Mouse (Mus musculus): ENCODE measurements around the gene Hist1h3c. TPM values are rescaled to one million over a fixed set of nuclear protein-coding genes. Genes with fewer than 3 reads are reported as not detected.
"Not testable (repeated sequence)": the region's sequence is repeated elsewhere in the genome, so short reads cannot be mapped to it uniquely, and the experiment has no call there.

Hist1h3c gene
- polyA plus RNA-seq, 1 experiment from 2014 or later, result 18.1 TPM

GRCm38 (mm10) chr13:23730479-23730878 lies 14.9 kb downstream of the Hist1h3c start:
- no peak overlapping the region for H3K9ac ChIP-seq (replicated peaks; ENCODE audit: low read length)
- DNase-seq (ENCODE audit: low spot score) (no peak), ATAC-seq (replicated peaks; ENCODE audit: insufficient number of reproducible peaks, low FRiP score, low TSS enrichment, low read depth) (no peak)
- no peak overlapping the region for H3K27ac ChIP-seq (replicated peaks; ENCODE audit: low read depth, low read length)
- no peaks in the 10 kb centered on the region for H3K27me3 ChIP-seq (ENCODE audit: control insufficient read depth, insufficient read depth, low read length)
- H3K4me1 ChIP-seq (ENCODE audit: control insufficient read depth, insufficient read depth, low read length), result no peaks in the 10 kb centered on the region
- H3K9me3 ChIP-seq (replicated peaks; ENCODE audit: control insufficient read depth, low read length), result no peaks in the 10 kb centered on the region
- WGBS, result 53% methylated on average over 8 of the region's 8 CpGs
- H3K36me3 ChIP-seq (replicated peaks; ENCODE audit: control insufficient read depth, insufficient read depth, low read depth, low read length), result no peaks in the 10 kb centered on the region
- no peak overlapping the region for H3K4me2 ChIP-seq (ENCODE audit: low read depth, low read length)
- H3K4me3 ChIP-seq (ENCODE audit: low read depth, low read length), result no peak overlapping the region

- H3K4me2 ChIP-seq (ENCODE audit: low read depth, low read length), result no peak overlapping the region
- WGBS, result 91% methylated on average over 5 of the region's 5 CpGs
- H3K27ac ChIP-seq (replicated peaks; ENCODE audit: low read depth, low read length), result no peak overlapping the region
- ATAC-seq (replicated peaks; ENCODE audit: insufficient number of reproducible peaks, low FRiP score, low TSS enrichment, low read depth), result no peak
- H3K9me3 ChIP-seq (replicated peaks; ENCODE audit: control insufficient read depth, low read length), result no peaks in the 10 kb centered on the region
- H3K36me3 ChIP-seq (replicated peaks; ENCODE audit: control insufficient read depth, insufficient read depth, low read depth, low read length), result no peaks in the 10 kb centered on the region
- no peak overlapping the region for H3K4me3 ChIP-seq (ENCODE audit: low read depth, low read length)
- no peaks in the 10 kb centered on the region for H3K4me1 ChIP-seq (ENCODE audit: control insufficient read depth, insufficient read depth, low read length)
- no peak for DNase-seq (ENCODE audit: low spot score)
- H3K9ac ChIP-seq (replicated peaks; ENCODE audit: low read length), result no peak overlapping the region
- no peaks in the 10 kb centered on the region for H3K27me3 ChIP-seq (ENCODE audit: control insufficient read depth, insufficient read depth, low read length)
Observed at GRCm38 (mm10) chr13:23729706-23730105, 15.7 kb downstream of the Hist1h3c start.

GRCm38 (mm10) chr13:23729192-23729525 lies 16.2 kb downstream of the Hist1h3c start:
- H3K9ac ChIP-seq (replicated peaks; ENCODE audit: low read length), result no peak overlapping the region
- WGBS, result 95% methylated on average over 9 of the region's 9 CpGs
- no peak overlapping the region for H3K4me2 ChIP-seq (ENCODE audit: low read depth, low read length)
- no peak overlapping the region for H3K27ac ChIP-seq (replicated peaks; ENCODE audit: low read depth, low read length)
- no peak overlapping the region for H3K4me3 ChIP-seq (ENCODE audit: low read depth, low read length)
- ATAC-seq (replicated peaks; ENCODE audit: insufficient number of reproducible peaks, low FRiP score, low TSS enrichment, low read depth) (no peak), DNase-seq (ENCODE audit: low spot score) (no peak)
- no peaks in the 10 kb centered on the region for H3K27me3 ChIP-seq (ENCODE audit: control insufficient read depth, insufficient read depth, low read length)
- H3K4me1 ChIP-seq (ENCODE audit: control insufficient read depth, insufficient read depth, low read length), result no peaks in the 10 kb centered on the region
- H3K9me3 ChIP-seq (replicated peaks; ENCODE audit: control insufficient read depth, low read length), result no peaks in the 10 kb centered on the region
- H3K36me3 ChIP-seq (replicated peaks; ENCODE audit: control insufficient read depth, insufficient read depth, low read depth, low read length), result no peaks in the 10 kb centered on the region

- no peaks in the 10 kb centered on the region for H3K9me3 ChIP-seq (replicated peaks; ENCODE audit: control insufficient read depth, low read length)
- 87% methylated on average over 18 of the region's 18 CpGs for WGBS
- no peaks in the 10 kb centered on the region for H3K36me3 ChIP-seq (replicated peaks; ENCODE audit: control insufficient read depth, insufficient read depth, low read depth, low read length)
- no peak overlapping the region for H3K27ac ChIP-seq (replicated peaks; ENCODE audit: low read depth, low read length)
- no peak overlapping the region for H3K9ac ChIP-seq (replicated peaks; ENCODE audit: low read length)
- no peaks in the 10 kb centered on the region for H3K4me1 ChIP-seq (ENCODE audit: control insufficient read depth, insufficient read depth, low read length)
- DNase-seq (ENCODE audit: low spot score), result no peak
- no peak overlapping the region for H3K4me2 ChIP-seq (ENCODE audit: low read depth, low read length)
- no peak overlapping the region for H3K4me3 ChIP-seq (ENCODE audit: low read depth, low read length)
- no peak for ATAC-seq (replicated peaks; ENCODE audit: insufficient number of reproducible peaks, low FRiP score, low TSS enrichment, low read depth)
- H3K27me3 ChIP-seq (ENCODE audit: control insufficient read depth, insufficient read depth, low read length), result no peaks in the 10 kb centered on the region
Observed at GRCm38 (mm10) chr13:23728472-23729191, 16.8 kb downstream of the Hist1h3c start.

GRCm38 (mm10) chr13:23725213-23725612 lies 20.2 kb downstream of the Hist1h3c start:
- ATAC-seq (replicated peaks; ENCODE audit: insufficient number of reproducible peaks, low FRiP score, low TSS enrichment, low read depth), result no peak
- no CpG with 5 or more reads among the region's 1 CpGs for WGBS
- H3K9me3 ChIP-seq (replicated peaks; ENCODE audit: control insufficient read depth, low read length), result no peaks in the 10 kb centered on the region

GRCm38 (mm10) chr13:23724239-23724638 lies 21.2 kb downstream of the Hist1h3c start:
- Histone ChIP-seq H3K36me3 (replicated peaks; ENCODE audit: control insufficient read depth, insufficient read depth, low read depth, low read length) (no peaks in the 10 kb centered on the region), H3K4me2 (ENCODE audit: low read depth, low read length) (no peak overlapping the region), H3K27ac (replicated peaks; ENCODE audit: low read depth, low read length) (no peak overlapping the region), H3K4me3 (ENCODE audit: low read depth, low read length) (no peak overlapping the region), H3K9me3 (replicated peaks; ENCODE audit: control insufficient read depth, low read length) (no peaks in the 10 kb centered on the region), H3K27me3 (ENCODE audit: control insufficient read depth, insufficient read depth, low read length) (no peaks in the 10 kb centered on the region), H3K4me1 (ENCODE audit: control insufficient read depth, insufficient read depth, low read length) (no peaks in the 10 kb centered on the region), H3K9ac (replicated peaks; ENCODE audit: low read length) (no peak overlapping the region)
- DNase-seq (ENCODE audit: low spot score) (no peak), ATAC-seq (replicated peaks; ENCODE audit: insufficient number of reproducible peaks, low FRiP score, low TSS enrichment, low read depth) (no peak)
- WGBS, result 84% methylated on average over 4 of the region's 4 CpGs

More at GRCm38 (mm10) chr13:23725213-23725612, 20.2 kb downstream of the Hist1h3c start:
- Histone ChIP-seq H3K27ac (replicated peaks; ENCODE audit: low read depth, low read length) (no peak overlapping the region), H3K4me1 (ENCODE audit: control insufficient read depth, insufficient read depth, low read length) (no peaks in the 10 kb centered on the region), H3K4me2 (ENCODE audit: low read depth, low read length) (no peak overlapping the region), H3K27me3 (ENCODE audit: control insufficient read depth, insufficient read depth, low read length) (no peaks in the 10 kb centered on the region), H3K36me3 (replicated peaks; ENCODE audit: control insufficient read depth, insufficient read depth, low read depth, low read length) (no peaks in the 10 kb centered on the region), H3K4me3 (ENCODE audit: low read depth, low read length) (no peak overlapping the region), H3K9ac (replicated peaks; ENCODE audit: low read length) (no peak overlapping the region)
- DNase-seq (ENCODE audit: low spot score), result no peak

- H3K9me3 ChIP-seq (replicated peaks; ENCODE audit: control insufficient read depth, low read length); H3K27ac ChIP-seq (replicated peaks; ENCODE audit: low read depth, low read length); H3K36me3 ChIP-seq (replicated peaks; ENCODE audit: control insufficient read depth, insufficient read depth, low read depth, low read length); H3K4me1 ChIP-seq (ENCODE audit: control insufficient read depth, insufficient read depth, low read length); ATAC-seq (replicated peaks; ENCODE audit: insufficient number of reproducible peaks, low FRiP score, low TSS enrichment, low read depth); H3K27me3 ChIP-seq (ENCODE audit: control insufficient read depth, insufficient read depth, low read length); H3K9ac ChIP-seq (replicated peaks; ENCODE audit: low read length); DNase-seq (ENCODE audit: low spot score); H3K4me3 ChIP-seq (ENCODE audit: low read depth, low read length); H3K4me2 ChIP-seq (ENCODE audit: low read depth, low read length): not testable (repeated sequence)
- WGBS, result 8% methylated on average over 2 of the region's 2 CpGs
Observed at GRCm38 (mm10) chr13:23717593-23718245, 27.7 kb downstream of the Hist1h3c start.

GRCm38 (mm10) chr13:23717176-23717575 lies 28.2 kb downstream of the Hist1h3c start:
- Histone ChIP-seq H3K9ac (replicated peaks; ENCODE audit: low read length) (no peak overlapping the region), H3K36me3 (replicated peaks; ENCODE audit: control insufficient read depth, insufficient read depth, low read depth, low read length) (no peaks in the 10 kb centered on the region), H3K4me1 (ENCODE audit: control insufficient read depth, insufficient read depth, low read length) (no peaks in the 10 kb centered on the region), H3K27ac (replicated peaks; ENCODE audit: low read depth, low read length) (no peak overlapping the region), H3K27me3 (ENCODE audit: control insufficient read depth, insufficient read depth, low read length) (no peaks in the 10 kb centered on the region), H3K9me3 (replicated peaks; ENCODE audit: control insufficient read depth, low read length) (no peaks in the 10 kb centered on the region), H3K4me2 (ENCODE audit: low read depth, low read length) (no peak overlapping the region), H3K4me3 (ENCODE audit: low read depth, low read length) (no peak overlapping the region)
- ATAC-seq (replicated peaks; ENCODE audit: insufficient number of reproducible peaks, low FRiP score, low TSS enrichment, low read depth) (no peak), DNase-seq (ENCODE audit: low spot score) (no peak)
- WGBS, result 57% methylated on average over 11 of the region's 11 CpGs
